Mouse (Mus musculus) lung, postnatal 0 days (tissue): Measurements from ENCODE around the gene Kifc5b.

Source experiments
- CTCF ChIP-seq: IDR thresholded peaks from 2 replicates; pipeline ENCODE4 v1.5.1; 2016; ENCODE audit warnings: antibody characterized with exemption, mild to moderate bottlenecking
- EP300 ChIP-seq: IDR thresholded peaks from 2 replicates; pipeline ENCODE4 v1.6.1; 2016; ENCODE audit warnings: antibody characterized with exemption, mild to moderate bottlenecking, control low read depth

- TF ChIP-seq CTCF: no peak
- no peak for TF ChIP-seq EP300
These were observed 52.4 kb downstream of the Kifc5b start for GRCm38 (mm10) chr17:26969257-26969656.
